Mouse (Mus musculus): ENCODE measurements around the gene Hmgxb4. TPM values are rescaled to one million over a fixed set of nuclear protein-coding genes. Genes with fewer than 3 reads are reported as not detected.

Hmgxb4 gene
- total and polyA plus RNA-seq, 3 experiments, result 21.8 to 32.6 TPM; not detected in 1

DNA sequence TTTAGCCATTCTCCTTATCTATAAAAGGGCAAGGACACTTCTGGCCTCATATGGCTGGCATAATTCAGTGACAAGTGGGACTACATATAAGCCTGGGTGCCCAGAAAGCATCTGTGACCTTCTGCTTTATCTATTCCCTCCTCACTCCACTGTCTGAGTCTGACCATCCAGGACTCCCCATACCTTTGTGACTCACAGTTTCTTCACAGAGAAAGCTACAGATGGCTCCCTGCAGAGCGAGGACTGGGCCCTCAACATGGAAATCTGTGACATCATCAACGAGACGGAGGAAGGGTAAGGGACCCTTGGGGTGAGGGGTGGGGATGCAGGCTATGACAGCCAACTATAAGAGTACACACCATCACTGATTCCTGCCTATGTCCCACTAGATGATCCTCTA lies 54.6 kb downstream of the Hmgxb4 start:
- Histone ChIP-seq H3K27ac (ENCODE audit: control insufficient read depth, low read depth, low read length) (no peak overlapping the region), H3K27me3 (ENCODE audit: control insufficient read depth in 1 of 2, insufficient read depth in 2 of 2, low read length in 2 of 2) (no peaks in the 10 kb centered on the region), H3K4me3 (ENCODE audit: control insufficient read depth in 1 of 2, insufficient read depth in 1 of 2, low read depth in 2 of 2, low read length in 2 of 2) (no peak overlapping the region), H3K79me2 (ENCODE audit: control insufficient read depth, insufficient read depth, low read length, poor library complexity) (no peaks in the 10 kb centered on the region), H3K36me3 (ENCODE audit: control insufficient read depth in 1 of 2, insufficient read depth in 2 of 2, low read length in 2 of 2) (peaks cover 0 to 1% of the 10 kb centered on the region in 2 experiments; a peak in 1 of 4 replicates), H3K9ac (ENCODE audit: control insufficient read depth, low read depth, low read length, poor library complexity, severe bottlenecking) (no peak overlapping the region), H3K9me3 (replicated peaks; ENCODE audit: insufficient read depth, low read length) (no peaks in the 10 kb centered on the region), H3K4me1 (ENCODE audit: control insufficient read depth in 1 of 2, insufficient read depth in 2 of 2, low read length in 2 of 2) (no peaks in the 10 kb centered on the region)
- TF ChIP-seq CTCF (IDR thresholded peaks at IDR 0.05 in 2 of 3, conservative IDR thresholded peaks at IDR 0.05 in 1 of 3; ENCODE audit: control insufficient read depth in 1 of 3, insufficient read depth in 1 of 3, low read depth in 2 of 3, low read length in 3 of 3, poor library complexity in 1 of 3, severe bottlenecking in 1 of 3), result no peak
- TF ChIP-seq SIN3A (IDR thresholded peaks at IDR 0.05; ENCODE audit: low read length), result no peak
- TF ChIP-seq BHLHE40 (IDR thresholded peaks at IDR 0.05; ENCODE audit: borderline replicate concordance, low read depth, low read length), result no peak
- TF ChIP-seq UBTF (IDR thresholded peaks at IDR 0.05; ENCODE audit: borderline replicate concordance, insufficient read depth, low read depth, low read length), result no peak
- TF ChIP-seq POLR2A (IDR thresholded peaks at IDR 0.05; ENCODE audit: control insufficient read depth in 1 of 2, insufficient read depth in 1 of 2, low read depth in 1 of 2, low read length in 2 of 2, poor library complexity in 1 of 2), result no peak
- no peak for TF ChIP-seq CHD1 (IDR thresholded peaks at IDR 0.05; ENCODE audit: low read depth, low read length)
- no peak for TF ChIP-seq TCF12 (IDR thresholded peaks at IDR 0.05; ENCODE audit: low read depth, low read length)
- no peak for TF ChIP-seq MAZ (IDR thresholded peaks at IDR 0.05; ENCODE audit: low read depth, low read length)
- TF ChIP-seq NELFE (IDR thresholded peaks at IDR 0.05; ENCODE audit: low read depth, low read length), result no peak
- no peak for TF ChIP-seq RCOR1 (IDR thresholded peaks at IDR 0.05; ENCODE audit: low read depth, low read length)
- no peak for TF ChIP-seq MYC (IDR thresholded peaks at IDR 0.05; ENCODE audit: low read depth, low read length)
- TF ChIP-seq RAD21 (IDR thresholded peaks at IDR 0.05; ENCODE audit: low read depth, low read length), result no peak
- no peak for TF ChIP-seq TBP (IDR thresholded peaks at IDR 0.05; ENCODE audit: low read depth, low read length)
- no peak for TF ChIP-seq CHD2 (IDR thresholded peaks at IDR 0.05; ENCODE audit: low read length)
- TF ChIP-seq GABPA (IDR thresholded peaks at IDR 0.05; ENCODE audit: low read depth, low read length), result no peak
- TF ChIP-seq MYB (IDR thresholded peaks at IDR 0.05; ENCODE audit: low read depth, low read length), result no peak
- no peak for TF ChIP-seq POLR2AphosphoS2 (IDR thresholded peaks at IDR 0.05; ENCODE audit: low read length)
- TF ChIP-seq GATA1 (IDR thresholded peaks at IDR 0.05; ENCODE audit: low read depth, low read length), result no peak
- no peak for DNase-seq (ENCODE audit: low read depth, low spot score)

DNA sequence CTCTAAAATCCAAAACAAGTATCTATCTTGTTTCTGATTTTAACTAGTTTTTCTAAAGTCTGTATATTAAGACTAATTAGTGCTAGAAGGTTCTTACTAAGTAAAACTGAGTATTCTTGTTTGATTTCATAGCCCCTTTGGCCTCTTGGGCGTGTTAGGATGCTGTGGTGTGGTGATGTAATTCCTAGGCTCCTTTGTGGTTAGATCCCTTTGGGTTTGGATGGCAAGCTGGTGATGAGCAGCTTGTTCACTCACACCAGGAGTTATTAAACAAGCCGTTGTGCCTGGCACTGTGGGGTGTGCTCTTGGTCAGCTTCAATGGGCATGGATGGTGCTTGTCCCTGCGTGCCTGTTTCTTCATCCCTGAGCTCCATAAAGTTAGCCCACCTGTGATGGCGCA lies 60.2 kb downstream of the Hmgxb4 start:
- H3K9ac ChIP-seq (ENCODE audit: control insufficient read depth, low read depth, low read length, poor library complexity, severe bottlenecking), result no peak overlapping the region
- H3K27ac ChIP-seq (ENCODE audit: control insufficient read depth, low read depth, low read length), result no peak overlapping the region
- H3K79me2 ChIP-seq (ENCODE audit: control insufficient read depth, insufficient read depth, low read length, poor library complexity), result no peaks in the 10 kb centered on the region
- TF ChIP-seq CHD2 (IDR thresholded peaks at IDR 0.05; ENCODE audit: low read length) (no peak), NELFE (IDR thresholded peaks at IDR 0.05; ENCODE audit: low read depth, low read length) (no peak), TAL1 (IDR thresholded peaks at IDR 0.05; ENCODE audit: low read length) (no peak), POLR2AphosphoS2 (IDR thresholded peaks at IDR 0.05; ENCODE audit: low read length) (no peak), RCOR1 (IDR thresholded peaks at IDR 0.05; ENCODE audit: low read depth, low read length) (no peak), SIN3A (IDR thresholded peaks at IDR 0.05; ENCODE audit: low read length) (no peak)
- H3K36me3 ChIP-seq (ENCODE audit: control insufficient read depth in 1 of 2, insufficient read depth in 2 of 2, low read length in 2 of 2), result no peaks in the 10 kb centered on the region
- H3K4me1 ChIP-seq (ENCODE audit: control insufficient read depth in 1 of 2, insufficient read depth in 2 of 2, low read length in 2 of 2), result no peaks in the 10 kb centered on the region
- no peak overlapping the region for H3K4me3 ChIP-seq (ENCODE audit: control insufficient read depth in 1 of 2, insufficient read depth in 1 of 2, low read depth in 2 of 2, low read length in 2 of 2)
- no peaks in the 10 kb centered on the region for H3K9me3 ChIP-seq (replicated peaks; ENCODE audit: insufficient read depth, low read length)
- H3K27me3 ChIP-seq (ENCODE audit: control insufficient read depth in 1 of 2, insufficient read depth in 2 of 2, low read length in 2 of 2), result no peaks in the 10 kb centered on the region
- DNase-seq (ENCODE audit: low read depth, low spot score), result no peak
